Mouse (Mus musculus): ENCODE results near the gene Gfm1.
A peak's percentile ranks its signal among the peaks of the same experiment; 100 is the strongest.

Gfm1 gene

DNA sequence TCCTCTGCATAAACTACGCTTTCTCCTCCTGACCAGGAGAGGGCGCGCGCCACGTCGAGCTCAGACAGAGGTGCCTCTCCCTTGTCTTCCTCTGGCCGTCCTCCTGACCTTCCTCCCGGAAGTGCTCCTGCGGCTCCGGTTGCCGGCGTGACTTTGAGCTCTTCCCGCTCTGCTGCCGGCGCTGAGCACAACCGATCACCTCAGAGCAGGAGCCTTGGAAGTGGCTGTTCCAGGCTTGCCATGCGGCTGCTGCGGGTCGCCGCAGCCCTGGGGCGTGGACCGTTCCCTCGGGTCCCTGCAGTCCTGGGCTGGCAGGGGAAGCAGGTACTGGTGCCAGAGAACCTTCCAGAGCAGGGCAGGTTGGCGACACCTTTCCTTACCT lies at the start of gene Gfm1:
TSS of gene Gfm1 (plus strand) at position 98 of the 382 bp plus-strand sequence.
- DNase-seq = peak; percentile 90

- no peak for DNase-seq
Observed at GRCm38 (mm10) chr3:67429338-67429998, 428 bp upstream of the Gfm1 start.

DNA sequence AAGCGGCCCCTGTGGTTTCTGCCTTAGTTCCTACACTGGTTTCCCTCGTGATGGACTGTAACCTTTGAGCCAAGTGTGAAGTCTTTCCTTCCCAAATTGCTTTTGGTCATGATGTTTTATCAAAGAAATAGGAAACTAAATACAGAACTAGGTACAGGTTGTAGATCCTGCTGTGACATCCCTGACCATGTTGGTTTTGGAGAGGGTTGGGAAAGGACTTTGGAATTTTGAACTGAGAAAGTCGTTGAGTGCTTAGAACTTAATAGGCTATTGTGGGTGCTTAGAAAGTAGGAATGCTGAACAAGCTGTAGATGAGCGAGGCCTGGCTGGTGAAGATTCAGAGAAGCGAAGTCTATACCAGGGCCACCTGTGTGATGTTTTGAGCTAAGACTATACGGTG lies 4.1 kb downstream of the Gfm1 start:
- DNase-seq = no peak

DNA sequence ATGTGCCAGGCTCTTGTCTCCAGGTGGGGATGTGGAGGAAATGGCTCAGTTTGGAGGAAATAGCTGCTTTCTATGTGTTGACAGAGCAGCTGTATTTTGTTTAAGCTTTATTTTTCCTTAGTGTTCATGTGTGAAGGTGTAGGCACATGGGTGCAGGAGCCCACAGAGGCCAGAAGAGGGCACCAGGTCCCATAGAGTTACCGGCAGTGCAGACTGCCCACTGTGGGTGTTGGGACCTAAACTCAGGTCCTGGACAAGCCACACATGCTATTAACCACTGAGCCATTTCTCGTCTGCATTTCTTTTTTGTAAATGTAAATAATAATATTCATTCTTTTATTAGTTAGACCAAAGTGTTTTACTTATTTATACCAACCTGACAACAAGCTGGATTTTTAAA lies 17.2 kb downstream of the Gfm1 start:
- no peak for DNase-seq

GRCm38 (mm10) chr3:67449660-67450059 lies 19.8 kb downstream of the Gfm1 start:
- no peak for DNase-seq

DNA sequence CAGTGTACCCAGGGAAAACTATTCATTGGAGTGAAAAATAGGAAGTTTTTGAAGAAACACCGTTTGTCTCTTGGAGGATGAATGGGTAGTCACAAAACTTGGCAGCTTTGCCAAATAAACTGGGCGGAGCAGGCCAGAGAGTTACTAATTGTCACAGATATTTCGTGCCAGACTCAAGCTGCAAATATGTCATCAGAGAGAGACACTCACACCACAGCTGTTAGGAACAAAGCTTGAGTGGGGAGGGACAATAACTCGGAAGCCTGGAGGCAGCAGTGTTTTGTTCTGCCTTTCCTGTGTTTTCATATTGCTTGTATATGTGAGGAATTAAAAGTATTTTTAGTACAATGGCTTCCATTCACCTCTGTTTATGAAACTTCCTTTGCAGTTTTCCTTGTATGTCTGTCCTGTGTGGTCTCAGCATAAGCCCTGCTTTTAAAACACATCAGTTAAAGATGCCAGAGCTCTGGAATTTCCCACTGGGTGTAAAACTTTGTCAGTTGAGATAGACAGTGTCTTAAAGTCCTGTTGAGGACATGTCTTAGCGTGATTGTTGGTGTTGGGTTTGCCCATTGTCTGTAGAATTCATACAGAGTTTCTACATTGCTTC lies 20.8 kb downstream of the Gfm1 start:
- no peak for DNase-seq

DNA sequence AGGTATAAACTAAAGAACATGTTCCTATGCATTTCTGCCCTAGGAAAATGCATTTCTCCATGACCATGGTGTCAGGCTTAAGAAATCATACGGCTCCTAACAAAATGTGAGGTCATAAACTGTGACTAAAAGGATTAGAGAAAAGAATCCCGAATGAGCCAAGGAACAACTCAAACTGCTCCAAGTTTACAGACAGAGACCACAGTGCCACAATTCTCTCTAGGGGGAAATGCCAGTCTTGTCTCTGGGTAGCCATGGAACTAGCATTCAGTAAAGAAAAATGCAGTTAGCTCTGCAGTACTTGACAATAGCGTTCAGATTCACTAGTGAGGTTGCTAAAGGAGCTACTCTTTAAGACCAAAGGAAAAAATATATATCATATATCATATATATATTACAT lies 30.0 kb downstream of the Gfm1 start:
- DNase-seq = no peak

DNA sequence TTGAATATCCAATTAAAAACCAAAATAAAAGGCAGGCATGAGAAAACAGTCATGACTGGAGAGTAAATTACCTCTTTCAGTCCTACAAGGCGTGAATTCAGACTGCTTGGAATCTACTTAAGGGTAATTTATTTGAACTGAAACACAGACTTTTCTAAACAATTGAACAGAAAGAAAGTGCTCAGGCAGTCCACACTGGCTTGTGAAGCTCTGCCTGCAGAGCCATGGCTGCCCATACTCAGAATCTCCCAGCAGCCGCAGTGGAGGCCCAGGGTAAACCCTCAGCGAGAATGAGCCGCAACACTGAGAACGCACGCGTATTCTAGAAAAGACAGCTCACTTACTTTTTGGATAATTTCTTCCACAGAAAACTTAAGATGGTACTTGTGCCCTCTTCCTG lies 32.1 kb downstream of the Gfm1 start:
- DNase-seq = no peak

DNA sequence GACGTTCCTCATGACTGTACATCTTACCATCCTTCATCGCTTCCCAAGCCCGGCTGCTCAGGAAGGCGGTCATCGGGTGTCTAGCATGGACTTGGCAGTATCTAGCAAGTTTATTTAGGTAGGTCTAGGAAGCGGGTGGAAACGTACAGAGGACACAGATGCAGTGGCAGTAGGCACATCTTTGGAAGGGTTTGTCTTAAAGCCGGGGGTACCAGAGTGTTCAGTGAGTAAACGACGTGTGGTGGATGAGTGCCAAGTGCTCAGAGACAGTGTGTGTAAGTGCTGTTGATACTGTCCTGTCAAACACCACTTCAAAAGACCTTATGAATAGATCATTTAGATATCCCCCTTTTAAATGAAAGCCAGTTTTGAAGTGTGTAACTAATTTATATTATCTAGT lies 32.7 kb downstream of the Gfm1 start:
- DNase-seq = peak; percentile 11

- no peak for DNase-seq
Observed at GRCm38 (mm10) chr3:67463001-67463400, 33.1 kb downstream of the Gfm1 start.

DNA sequence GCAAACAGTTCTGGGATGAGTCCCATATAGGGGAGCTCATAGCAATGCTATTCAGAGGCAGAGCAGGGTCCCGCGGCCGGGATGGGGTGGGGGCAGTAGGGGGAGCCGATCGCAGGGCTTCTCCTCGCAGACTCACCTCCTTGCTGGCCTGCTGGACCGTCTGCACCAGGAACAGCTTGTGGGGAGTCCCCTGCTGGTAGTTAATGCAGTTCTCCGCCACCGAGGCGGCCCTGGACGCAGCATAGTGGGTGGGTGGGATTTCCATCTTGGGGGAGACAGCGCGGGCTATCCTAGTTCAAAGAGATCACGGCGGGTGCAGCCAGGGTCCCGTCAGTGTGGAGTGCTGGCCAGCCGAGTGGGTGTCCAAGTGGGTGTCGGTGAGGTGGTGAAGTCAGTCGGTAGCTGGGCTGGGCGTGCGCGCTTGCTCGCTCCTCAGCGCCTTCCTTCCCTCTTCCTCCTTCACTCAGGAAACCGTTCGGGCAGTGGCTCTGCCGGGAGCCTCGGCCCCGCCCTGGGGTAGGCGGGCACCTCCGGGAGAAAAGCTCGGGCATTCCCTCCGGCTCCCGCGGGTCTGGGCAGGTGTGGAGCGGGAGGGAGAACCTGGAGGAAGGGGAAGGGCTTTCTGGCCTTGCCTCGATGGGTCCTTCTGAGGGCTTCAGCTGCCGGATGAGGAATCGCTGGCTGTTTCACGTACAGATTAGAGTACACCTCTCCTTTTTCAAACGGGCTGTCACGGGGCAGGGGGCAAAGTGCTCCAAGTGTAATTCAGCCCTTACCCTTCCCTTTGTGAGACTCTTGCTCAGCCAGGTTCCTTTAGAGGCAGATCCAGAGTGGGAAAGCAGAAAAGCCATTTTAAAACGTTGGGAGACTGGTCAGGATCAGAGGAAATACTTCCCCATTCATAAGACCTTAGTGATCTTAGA lies 33.8 kb downstream of the Gfm1 start, which contains the start of gene Lxn:
TSS of gene Lxn (minus strand) at position 477 of the 923 bp plus-strand sequence.
- DNase-seq = peak; percentile 58

DNA sequence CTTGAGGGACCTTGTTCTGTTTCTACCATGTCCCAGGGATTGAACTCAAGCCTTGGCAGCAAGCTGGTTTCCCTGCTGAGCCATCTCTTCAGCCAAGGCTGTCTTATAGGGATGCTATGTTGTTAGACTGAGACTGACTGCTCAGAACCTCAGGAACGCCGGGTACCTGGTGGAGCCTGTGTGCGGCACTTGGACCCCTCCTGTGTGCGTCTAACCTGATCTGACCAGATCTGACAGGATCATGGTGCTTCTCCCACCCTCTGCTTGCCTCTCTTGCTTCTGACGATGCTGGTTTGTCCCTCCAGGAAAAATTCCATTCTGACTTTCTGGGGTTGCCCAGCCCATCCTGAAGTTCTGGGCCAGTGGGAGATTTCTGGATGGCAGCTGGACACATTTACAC lies 36.7 kb downstream of the Gfm1 start:
- DNase-seq = no peak

DNA sequence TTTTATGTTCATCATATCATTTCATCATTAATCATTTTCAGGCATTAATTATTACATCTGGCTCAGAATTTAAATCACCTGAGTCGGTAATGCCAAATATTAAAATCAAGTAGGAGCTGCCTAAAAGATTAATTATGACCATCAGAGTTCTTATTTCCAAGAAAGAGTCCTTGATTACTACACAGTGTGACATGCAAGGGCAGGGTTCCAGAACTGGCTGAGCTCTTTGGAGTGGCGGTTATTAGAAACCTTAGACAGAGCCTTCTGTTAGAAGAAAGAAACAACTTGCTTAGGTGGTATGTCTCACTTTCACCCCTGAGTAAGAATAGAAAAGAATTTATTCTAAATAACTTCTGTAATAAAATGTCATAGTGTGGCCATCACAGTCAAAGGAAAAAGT lies 37.4 kb downstream of the Gfm1 start:
- no peak for DNase-seq

DNA sequence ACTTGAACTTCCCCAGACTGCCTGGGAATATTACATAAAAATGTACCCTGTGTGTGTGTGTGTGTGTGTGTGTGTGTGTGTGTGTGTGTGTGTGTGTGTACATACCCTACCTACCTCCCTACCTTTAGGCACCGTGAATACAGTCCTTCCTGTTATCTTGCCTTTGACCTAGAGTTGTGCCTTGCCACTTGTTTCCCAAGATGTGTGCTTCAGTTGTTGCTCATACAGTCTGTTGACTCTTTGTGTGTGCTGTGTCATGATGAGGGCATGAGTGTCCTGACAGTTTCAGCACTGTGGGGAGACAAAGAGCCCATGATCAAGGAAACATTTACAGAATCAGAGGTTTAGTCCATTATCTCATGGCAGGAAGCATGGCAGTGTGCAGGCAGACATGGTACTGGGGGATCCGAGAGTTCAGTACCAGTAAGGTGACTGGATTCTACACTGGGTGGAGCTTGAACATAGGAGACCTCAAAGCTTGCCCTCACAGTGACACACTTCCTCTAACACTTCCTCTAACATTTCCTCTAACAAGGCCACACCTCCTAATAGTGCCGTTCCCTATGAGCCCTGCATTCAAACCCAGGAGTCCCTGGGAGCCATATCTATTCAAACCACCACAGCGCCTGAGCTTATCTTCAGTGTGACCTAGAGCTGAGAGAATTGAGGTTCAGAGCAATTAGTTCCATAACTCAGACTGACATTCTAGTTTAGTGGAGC lies 41.7 kb downstream of the Gfm1 start:
- no peak for DNase-seq

DNA sequence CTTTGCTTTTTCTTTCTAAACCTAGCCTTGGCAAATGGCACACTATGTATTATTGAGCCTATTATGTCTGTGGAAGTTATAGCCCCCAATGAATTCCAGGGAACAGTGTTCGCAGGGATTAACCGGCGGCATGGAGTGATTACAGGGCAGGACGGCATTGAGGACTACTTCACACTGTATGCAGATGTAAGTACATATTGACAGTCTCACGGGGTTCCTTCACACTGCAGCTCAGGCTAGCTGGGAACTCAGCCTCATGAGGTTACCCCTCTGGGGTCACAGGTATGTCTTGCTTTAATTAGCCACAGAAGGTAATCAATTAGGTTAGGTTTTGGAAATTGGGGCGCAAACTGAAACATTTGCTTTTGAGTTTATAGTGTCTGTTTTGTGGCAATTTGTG lies 43.5 kb downstream of the Gfm1 start:
- DNase-seq = no peak

- DNase-seq = no peak
Observed at GRCm38 (mm10) chr3:67479806-67480205, 49.9 kb downstream of the Gfm1 start.

DNA sequence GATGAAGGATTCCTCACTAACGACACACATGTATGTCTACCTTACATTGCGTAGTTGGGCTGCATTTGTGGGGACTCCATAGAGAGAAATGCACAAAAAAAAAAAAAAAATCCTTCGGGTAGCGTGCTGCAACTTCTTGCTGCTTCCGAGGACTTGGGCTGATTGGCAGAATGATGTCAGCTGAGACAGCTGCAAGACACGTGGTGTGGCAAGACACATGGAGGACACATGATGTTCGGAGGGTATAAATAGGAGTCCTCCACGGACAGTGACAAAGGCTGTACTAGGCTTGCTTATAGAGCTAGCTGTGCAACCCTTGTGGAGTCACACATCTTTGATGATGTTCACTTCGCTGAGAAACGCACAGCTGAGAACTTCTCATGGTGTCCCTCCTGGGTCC lies 52.5 kb downstream of the Gfm1 start:
- DNase-seq = no peak

- no peak for DNase-seq
Observed at GRCm38 (mm10) chr3:67485233-67485632, 55.3 kb downstream of the Gfm1 start.

- no peak for DNase-seq
Observed at GRCm38 (mm10) chr3:67490156-67490555, 60.3 kb downstream of the Gfm1 start.

GRCm38 (mm10) chr3:67492086-67492869 lies 62.4 kb downstream of the Gfm1 start:
- DNase-seq = peak; percentile 16

DNA sequence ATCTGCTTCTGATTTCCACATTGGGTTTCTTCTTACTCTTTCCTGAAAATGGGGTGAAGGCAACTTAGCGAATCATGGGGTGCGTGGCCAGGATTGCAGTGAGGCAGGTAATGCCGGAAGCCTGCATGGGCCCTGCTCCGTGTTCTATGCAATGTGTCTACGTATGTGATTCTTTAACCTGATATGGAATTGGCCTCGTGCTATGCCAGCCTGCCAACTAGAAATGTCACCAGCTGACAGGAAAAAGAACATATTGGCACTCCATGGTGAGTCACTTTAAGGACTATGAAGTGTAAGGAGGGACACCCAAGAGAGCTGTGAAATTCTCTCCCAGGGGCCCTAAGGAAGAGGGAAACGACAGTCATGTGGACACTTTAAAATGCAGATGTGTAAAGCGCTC lies 63.2 kb downstream of the Gfm1 start:
- DNase-seq = no peak

GRCm38 (mm10) chr3:67496310-67496709 lies 66.4 kb downstream of the Gfm1 start:
- DNase-seq = no peak

All from cerebellum, adult 11-12 months (tissue).